Mouse (Mus musculus) 416B (cell line): Measurements from ENCODE around the gene Cyp2d11.
"Not testable (repeated sequence)": the region's sequence is repeated elsewhere in the genome, so short reads cannot be mapped to it uniquely, and the experiment has no call there.

Experiments
- DNase-seq: peaks from one replicate; pipeline ENCODE4 v3.0.0; 2011; ENCODE audit warnings: low read depth

Gene Cyp2d11

DNA sequence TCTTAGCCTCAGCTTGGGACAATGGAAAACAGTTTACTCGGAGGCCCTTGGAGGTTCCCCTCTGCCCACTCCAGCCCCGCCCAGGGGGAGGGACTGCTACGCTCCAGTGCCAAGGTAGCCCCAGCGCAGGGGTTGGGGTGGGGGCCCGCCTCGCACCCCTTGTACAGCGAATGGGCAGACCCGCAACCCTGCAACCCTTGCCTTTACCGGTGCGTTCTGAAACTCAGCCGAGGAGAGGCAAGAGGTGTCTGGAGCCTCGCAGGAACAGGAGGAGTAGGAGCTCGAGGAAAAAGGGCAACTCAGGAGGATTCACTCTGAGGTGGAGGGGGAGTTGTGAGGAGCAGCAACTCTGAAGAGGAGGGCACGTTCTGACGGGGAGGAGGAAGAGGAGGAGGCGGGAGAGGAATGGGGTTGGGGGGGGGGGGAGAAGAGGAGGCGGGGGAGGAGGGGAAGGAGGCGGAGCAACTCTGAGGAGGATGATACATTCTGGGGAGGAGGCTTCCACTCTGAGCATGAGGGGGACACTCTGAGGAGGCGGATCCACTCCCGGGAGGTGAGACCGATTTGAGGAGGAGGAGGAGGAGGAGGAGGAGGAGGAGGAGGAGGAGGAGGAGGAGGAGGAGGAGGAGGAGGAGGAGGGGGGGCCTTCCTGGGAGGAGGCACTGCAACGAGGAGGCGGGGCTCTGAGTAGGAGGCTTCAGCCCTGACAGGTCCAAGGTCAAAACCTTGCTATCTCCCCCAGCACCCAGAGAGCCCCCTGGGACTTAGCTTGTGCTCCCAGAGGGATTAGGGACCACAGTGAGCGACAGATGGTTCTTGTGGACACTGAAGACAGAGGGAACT lies 13.7 kb downstream of the Cyp2d11 start, which contains the start of gene Cyp2d22:
Gene Cyp2d22, minus strand, starts transcription at position 390 of the 843 bp plus-strand sequence.
- no peak for DNase-seq

DNA sequence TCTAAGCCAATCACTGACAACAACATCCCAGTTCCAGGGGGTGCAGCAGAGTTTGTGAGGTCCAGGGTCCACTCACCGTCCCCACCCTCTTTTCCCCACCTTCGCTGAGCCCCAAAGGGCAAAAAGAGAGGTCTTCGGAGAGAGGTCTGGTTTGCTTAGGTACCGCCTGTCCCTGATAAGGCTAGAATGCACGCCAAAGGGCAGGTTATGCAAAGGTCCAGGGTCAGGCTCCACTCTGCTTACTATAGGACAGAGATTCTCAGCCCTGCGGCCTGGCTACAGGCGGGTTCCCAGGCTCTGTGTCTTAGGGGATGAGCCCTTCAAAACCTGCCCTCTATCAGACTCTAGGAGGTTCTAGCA lies 14.3 kb downstream of the Cyp2d11 start:
- DNase-seq, result no peak

DNA sequence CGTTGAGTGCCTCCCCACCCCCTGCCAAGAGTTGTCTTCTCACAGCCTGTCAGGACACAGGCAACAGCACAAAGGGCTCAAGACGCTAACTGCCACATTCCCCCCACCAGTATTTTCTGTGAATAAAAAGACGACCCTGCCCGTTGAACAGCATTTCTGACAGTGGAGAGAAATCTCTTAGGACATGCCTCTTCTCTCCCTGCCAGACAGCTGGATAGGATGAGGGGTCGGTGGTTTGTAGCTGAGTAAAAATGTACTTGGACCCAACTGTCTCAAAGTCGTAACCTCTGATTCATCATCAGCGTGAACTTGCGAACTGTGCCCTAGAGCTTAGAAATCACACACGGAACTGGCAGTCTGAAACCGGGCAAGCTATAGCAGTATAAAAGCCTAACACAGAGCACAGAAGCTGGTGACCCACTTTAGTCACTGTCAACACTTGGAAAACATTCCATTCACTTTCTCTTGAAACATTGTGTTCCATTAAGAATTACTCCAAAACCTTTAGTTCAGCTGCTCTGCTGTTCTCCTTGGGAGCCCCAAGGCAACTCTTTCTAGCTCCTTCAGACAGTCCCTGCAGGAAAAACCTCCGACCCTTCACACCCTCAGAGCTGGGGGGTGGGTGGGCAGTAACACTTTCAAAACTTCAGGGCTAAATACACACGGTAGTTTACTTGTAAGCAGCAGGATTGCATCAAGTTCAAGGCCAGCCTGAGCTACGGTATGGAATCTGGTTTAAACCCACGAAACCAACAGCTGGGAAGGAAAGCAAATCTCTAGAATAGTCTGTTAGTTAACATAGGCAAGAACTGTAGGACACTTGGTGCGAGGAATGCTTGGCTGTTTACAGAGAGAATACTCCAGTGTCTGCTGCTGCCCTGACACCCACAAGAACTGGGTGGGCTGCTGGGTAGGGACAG lies 15.3 kb downstream of the Cyp2d11 start:
- no peak for DNase-seq

DNA sequence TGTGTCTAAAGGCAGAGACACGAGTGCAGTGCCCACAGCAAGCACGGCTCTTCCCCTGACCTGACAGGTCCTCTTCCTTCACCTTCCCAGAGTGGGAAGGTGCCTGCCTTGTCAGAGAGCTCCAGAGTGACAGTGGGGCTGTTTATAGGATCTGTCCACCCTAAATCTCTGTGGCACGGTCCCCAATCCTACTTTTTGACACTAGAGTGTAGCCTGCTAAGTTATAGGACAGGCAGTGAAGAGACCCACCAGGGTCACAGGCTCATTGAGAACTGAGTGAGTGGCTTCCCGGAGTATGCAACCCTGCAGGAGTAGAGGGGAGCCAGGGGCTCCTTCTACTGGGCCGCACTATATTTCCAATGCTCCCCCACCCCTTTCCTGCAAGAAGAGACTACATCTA lies 16.1 kb downstream of the Cyp2d11 start:
- DNase-seq, result no peak

DNA sequence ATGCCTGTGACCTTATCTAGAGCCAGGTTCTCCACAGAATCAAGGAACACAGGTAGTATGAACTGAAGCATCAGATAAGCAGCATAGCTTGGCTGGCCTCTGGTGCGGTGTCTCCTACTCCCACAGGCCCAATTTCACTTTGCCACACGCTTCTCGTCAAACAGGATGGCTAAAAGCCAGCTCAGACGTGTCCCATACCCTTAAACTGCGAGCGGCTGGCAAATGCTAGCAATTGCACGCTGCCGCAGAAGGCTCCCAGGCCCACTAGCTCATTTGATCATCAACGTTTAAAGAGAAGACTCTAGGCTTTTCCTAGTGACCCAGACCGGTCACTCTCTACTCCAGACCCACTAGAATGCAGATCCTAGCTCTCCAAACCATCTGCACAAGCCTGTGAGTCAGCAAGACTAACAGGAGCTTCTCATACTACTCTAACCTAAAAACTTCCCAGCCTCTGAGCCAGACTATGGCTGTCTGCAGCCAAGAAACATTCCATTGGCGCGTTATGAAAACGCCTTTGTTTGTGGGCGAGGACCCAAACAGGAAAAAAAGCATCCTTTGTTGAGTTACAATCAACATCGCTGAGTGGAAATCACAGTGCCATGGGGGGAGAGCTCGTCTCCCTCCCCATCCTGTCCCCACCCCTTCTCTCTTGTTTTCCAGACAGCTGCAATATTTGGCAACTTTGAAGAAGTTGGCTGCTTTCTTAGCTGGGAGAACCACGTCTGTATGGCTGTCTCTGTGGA lies 17.3 kb downstream of the Cyp2d11 start:
- no peak for DNase-seq

DNA sequence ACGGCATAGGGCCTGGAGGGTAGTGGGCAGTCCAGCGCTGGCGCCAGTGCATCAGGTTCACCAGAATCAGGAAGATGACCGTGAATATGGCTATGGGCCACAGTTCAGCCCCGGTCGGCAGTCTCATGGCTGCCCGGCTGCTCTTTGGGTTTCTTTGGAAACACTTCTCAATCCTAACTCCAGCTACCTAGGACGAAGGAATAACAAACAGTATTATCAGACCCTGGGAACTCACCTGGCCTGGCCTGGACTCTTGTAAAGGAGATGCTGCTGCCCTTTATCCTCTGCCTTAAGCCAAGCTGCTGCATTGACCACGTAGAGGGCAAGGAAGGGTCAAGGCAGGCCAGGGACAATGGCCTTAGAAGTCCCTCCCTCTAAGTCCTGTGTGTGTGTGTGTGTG lies 18.0 kb downstream of the Cyp2d11 start:
- no peak for DNase-seq

DNA sequence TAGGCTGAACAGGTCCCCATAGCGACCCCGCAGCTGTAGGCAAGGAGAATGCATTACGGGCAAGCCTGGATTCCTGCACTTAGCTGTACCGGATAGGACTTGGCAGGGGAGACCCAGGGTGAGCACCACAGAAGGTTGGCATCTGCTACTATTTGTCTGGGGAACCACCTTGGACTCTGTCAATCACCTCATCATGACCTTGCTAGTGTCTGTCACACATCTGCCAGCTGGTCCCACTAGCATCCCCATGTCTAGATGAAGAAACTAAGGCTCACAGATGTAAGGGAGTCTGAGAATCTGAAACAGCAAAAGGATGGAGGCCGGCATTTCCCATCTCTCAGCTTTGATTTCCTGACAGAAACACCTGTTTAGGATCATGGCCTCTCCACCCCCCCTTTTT lies 19.4 kb downstream of the Cyp2d11 start:
- DNase-seq, result no peak

DNA sequence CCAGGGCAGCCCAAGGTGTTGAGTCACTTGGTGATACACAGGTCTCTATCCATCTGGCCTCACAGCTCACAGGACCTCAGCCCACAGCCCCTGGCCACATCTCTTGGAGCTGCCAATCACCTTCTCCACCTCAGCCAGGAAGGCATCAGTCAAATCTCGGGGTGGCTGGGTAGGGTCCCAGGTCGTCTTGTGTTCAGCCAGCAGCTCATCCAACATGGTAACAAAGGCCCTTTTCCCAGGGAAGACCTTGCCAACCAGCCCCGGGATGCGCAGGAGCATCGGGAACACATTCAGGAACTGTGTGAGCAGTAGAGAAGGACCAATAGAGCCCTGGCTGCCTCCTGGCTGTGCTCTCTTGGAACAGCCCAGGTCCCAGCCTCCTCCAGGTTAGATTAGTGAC lies 20.8 kb downstream of the Cyp2d11 start:
- DNase-seq, result no peak

DNA sequence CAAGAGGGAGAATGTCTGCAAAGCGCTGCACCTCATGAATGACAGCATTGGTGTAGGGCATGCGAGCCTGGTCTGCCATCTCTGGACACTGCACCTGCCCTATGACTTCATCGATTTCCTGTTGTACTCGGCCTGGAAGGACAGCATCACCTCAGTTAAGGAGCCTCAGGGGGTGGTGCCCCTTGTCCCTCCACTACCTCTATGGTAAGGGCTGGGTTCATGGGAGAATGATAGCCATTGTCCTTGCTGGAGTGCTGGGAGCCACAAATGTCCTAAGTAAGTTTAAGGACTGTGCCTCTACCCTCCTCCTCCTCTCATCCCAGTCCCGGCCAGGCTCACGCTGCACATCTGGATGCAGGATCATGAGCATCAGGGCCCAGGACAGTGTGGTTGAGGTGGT lies 21.4 kb downstream of the Cyp2d11 start:
- DNase-seq, result no peak

DNA sequence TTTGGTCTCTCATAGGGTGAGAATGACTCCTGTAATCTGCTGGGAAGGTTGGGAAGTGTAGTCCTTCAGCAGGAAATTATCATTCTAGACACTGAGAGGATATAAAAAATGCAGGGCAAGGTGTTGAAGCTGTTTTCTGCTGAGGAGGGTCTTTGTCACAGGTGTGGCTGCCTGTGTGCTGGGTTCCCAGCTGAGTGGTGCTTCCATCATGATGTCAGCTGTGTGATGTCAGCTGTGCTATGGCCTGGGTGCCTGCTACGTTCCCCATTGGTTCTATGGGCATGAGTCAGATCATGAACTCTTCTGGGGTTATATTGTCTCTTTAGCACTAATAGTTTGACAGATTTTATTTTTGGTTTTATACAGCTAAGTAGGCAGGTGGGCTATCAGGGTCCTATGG lies 25.0 kb downstream of the Cyp2d11 start:
- no peak for DNase-seq

DNA sequence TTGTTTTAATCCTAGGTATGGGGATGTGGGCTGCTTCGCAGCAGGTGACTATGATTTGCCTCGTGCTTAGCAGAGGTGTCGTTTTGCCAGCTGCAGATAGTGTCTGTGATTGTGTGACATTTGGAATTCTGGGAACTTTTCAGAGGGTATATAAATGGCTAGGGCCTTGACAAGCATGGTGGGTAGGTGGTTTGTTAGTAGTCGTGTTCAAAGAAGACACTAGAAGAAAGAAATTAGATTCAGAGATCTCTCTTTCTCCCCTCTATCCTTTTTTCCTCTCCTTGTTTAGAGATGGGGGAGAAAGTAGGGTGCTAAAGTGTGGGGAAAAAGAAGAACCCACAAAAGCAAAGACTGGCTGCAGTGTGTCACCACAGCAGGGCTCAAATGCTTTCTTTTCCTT lies 25.7 kb downstream of the Cyp2d11 start:
- DNase-seq, result no peak

DNA sequence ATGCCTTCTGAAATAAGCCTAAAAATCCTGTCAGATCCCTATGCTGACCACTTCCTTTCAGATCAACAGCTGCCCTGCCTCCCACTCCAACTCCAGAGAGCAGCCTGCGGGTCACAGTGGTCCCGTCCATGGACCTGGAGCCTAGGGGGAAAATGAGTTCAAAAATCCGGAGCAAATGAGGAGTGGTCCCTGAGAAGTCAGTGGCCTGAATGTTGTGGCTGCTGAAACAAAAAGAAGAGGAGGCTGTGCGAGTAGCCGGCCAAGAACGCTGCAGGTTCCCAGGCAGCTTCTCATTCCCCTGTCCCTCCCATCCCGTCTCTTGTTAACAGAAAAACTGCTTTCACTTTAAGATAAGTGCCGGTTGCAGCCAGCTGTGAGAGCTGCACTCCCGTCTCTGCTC lies 29.3 kb downstream of the Cyp2d11 start:
- not testable (repeated sequence) for DNase-seq

DNA sequence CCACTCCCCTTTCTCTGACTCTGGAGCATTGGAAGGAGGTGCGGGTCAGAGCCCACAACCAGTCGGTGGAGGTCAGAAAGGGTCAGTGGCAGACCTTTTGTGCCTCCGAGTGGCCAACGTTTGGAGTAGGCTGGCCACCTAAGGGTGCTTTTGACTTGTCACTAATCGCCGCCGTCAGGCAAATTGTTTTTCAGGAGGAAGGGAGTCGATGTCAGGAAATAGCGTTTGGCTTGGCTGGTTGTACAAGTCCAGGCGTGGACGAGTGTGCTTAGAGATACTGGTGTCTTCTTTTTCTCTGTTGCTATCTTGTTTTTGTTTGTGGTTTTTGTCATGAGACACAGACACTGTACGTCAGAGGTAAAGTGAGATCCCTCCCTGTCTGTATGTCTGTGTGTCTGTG lies 30.0 kb downstream of the Cyp2d11 start:
- DNase-seq, result not testable (repeated sequence)

DNA sequence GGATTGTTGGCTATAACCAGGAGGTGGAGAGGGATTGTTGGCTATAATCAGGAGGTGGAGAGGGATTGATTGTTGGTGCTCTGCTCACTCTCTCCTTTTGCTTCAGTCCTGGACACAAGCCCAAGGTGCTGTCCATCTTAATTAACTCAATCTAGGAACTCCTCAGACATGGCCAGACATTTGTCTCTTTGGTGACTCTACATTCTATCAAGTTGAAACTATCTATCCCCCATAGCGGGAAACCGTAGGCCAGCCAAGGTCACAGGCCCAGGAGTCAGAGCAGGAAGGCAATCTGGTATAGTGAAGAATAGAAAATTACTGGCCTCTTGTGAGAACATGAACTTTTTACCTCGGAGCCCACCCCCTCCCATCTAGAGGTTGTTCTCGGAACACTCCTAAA lies 31.6 kb downstream of the Cyp2d11 start:
- no peak for DNase-seq

DNA sequence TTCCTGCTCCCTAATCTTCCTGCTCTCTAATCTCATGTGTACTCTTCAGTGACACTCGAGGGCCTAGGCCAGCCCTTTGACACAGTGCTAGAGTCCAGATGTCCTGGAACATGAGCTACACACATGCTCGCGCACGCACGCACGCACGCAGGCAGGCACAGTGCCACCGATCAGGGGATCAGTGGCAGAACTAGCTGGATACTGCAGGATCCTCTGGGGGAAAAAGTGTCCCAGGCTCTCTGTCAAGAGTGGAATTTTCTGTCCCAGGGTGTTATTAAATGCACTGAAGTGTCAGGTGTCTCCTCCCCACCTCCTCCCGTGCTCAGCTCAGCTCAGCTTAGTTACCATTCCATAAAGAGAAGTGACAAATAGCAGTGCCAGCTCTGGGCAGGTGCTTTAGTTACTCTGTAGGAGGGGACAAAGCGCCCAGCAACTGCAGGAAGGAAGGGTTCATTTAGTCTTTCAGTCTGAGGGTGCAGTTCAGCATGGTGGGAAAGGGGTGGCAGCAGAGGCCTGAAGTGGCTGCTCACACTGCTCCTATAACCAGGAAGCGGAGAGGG lies 32.3 kb downstream of the Cyp2d11 start:
- DNase-seq, result peak; percentile 64

DNA sequence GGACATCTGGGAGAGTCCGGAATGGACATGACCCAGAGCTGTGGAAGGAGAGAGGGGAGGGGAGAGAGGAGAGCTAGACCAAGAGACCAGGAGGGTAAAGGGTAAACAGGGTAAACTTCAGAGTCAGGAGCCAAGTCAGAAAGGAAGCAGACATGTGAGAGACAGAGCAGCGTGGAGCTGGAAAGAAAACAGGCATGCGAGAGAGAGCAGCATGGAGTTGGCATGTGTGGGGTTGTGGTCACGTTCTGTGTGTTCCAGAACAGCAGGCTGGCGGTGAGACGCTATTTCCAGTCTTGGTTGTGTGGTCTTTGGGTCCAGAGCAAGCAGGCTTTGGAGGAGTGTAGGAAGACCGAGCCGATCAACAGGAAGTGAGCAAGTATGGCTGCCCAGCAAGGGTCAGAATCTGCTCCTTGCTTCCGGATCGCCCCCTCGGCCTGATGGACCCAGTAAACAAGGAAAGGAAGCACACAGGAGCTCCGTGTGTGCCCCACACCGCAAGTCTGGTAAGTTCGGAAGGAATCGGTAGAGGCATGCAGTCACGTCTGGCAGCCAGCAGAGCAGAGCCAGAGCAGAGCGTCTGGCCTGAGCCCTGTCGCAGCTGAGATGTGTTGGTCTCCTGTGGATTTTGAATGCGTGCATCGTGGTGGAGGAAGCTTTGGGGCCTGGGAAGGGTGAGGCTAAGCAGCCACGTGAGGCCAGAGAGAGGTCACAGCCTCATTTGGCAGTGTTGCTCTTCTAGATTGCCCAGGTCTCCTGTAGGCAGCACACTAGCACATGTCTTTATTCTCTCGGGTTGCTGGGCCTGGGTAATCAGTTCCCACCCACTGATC lies 35.2 kb downstream of the Cyp2d11 start:
- DNase-seq, result no peak

DNA sequence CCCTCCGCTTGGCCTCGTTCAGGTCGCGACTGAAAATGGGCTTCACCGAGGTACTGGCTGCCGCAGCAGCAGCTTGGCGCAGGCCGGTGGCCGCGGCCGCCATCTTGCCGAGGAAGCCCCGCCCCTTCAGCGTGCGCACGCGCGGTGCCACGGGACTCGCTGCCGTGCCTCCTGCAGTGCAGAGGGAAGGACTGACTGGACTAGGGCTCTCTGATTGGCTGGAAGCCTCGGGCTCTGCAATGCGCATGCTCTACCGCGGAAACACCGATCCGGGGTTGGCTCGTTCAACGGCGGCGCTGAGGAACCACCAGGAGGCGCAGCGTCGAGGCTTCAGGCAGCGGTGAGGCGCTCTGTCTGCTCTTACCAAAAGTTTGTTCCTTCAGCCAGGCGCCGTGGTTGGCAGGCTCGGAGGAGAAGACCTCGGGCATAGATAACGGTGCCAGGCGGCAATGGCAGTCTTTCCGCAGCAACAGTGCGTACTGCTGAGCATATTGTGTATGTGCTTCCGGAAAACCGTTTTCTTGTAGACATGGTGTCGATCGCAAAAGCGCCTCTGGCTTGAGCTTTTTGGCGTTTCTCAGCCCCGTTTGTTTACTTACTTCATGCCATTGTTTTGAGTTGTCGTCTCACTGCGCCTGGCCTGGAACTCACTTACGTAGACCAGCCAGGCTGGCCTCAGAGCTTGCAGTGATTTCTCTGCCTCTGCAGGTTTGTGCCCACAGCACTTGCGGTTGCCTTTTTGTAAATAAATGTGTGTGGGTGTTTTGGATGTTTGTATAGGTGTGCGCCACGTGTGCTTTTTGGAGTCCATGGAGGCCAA lies 39.5 kb downstream of the Cyp2d11 start, which contains the start of gene Ndufa6:
Gene Ndufa6, minus strand, starts transcription at position 197 of the 820 bp plus-strand sequence.
- DNase-seq, result peak; percentile 99

DNA sequence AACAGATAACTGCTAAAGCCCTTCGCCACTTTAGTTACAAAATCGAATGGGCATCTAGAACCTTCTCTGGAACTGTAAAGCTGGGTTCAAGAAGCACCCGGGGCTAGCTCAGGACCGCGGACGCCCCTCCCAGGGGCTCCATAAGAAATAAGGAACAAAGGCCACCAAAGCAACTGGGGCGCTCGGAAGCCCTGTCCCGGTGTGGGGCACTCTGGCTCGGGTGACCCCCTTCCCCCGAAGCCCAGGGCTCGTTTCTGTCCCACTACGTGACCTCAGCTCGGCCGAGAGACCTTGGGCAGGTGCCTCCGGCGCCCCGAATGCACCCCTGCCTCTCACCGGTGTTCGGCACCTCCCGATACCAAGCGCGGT lies 40.1 kb downstream of the Cyp2d11 start:
- DNase-seq, result no peak

DNA sequence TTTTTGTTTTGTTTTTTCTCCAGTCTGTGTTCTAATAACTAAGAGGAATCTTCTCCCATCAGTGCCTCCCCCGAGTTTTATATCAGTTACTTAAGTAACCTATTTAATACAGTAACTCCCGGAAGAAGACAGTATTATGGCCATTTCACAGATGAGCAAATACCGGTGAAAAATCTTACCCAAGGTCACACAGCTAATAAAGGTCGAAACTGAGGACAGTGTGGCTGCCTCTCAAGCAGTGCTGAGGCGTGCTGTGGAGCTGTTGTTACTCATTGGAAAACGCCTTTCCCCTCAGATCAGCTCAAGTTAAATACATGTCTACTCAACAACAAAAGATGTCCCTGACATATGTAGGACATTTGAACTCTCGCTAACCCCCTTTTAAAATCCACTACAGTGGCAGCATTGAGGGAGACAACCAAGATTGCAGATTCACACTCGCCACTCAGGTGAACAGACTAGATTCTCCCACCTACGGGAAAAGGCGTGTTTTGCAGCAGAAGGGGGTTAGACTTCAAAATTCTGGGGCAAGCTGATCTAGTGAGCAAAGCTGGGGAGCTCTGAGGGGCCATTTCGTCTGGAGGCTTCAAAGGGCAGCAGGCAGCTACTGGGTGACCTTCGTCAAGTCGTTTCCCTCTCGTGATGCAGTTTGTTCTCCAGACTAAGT lies 40.6 kb downstream of the Cyp2d11 start:
- DNase-seq, result peak; percentile 20

DNA sequence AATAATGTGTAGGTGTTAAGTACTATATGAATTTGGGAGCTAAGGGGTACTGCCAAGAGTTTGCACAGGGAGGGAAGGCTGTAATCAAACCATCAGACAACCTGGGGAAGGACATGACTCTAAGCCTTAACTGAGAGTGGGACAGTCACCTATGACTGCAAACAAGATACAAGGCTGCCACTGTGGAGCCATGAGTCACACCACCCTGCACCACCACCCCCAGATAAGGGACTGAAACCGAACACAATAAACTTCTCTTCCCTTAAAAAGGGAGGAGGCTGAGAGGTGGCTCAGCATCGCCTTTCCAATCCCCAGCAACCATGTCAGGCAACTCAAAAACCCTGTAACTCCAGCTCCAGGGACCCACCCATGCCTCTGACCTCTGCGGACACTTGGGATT lies 42.3 kb downstream of the Cyp2d11 start:
- DNase-seq, result peak; percentile 55
